Mouse (Mus musculus) left cerebral cortex, postnatal 25 days (tissue): ENCODE results near the gene Bbs9. TPM values are rescaled to one million over a fixed set of nuclear protein-coding genes. Genes with fewer than 3 reads are reported as not detected.

ENCODE experiments used
- DNase-seq, 2 experiments: peaks; one replicate each; pipeline ENCODE4 v3.0.0; 2022; ENCODE audit warnings: low spot score in 2 of 2, mixed read lengths in 1 of 2
- intact Hi-C: fragments of 180-260 bp; cut with DNase I; formaldehyde crosslinking; loops from one replicate; pipeline ENCODE4 v1.15.1; 2025
- total RNA-seq, 2 experiments: library from RNA; stranded (reverse); gene quantifications; 2 replicates each; pipeline ENCODE4 v1.2.3; 2021

The Bbs9 gene
- total RNA-seq, 2 experiments from 2014 or later, result 27.8 to 28.6 TPM

- DNase-seq, result peak in 1 of 2 experiments; percentile 47
- intact Hi-C loops, result no loop called here
These were observed 121.1 kb downstream of the Bbs9 start for GRCm38 (mm10) chr9:22596650-22597049.

DNA sequence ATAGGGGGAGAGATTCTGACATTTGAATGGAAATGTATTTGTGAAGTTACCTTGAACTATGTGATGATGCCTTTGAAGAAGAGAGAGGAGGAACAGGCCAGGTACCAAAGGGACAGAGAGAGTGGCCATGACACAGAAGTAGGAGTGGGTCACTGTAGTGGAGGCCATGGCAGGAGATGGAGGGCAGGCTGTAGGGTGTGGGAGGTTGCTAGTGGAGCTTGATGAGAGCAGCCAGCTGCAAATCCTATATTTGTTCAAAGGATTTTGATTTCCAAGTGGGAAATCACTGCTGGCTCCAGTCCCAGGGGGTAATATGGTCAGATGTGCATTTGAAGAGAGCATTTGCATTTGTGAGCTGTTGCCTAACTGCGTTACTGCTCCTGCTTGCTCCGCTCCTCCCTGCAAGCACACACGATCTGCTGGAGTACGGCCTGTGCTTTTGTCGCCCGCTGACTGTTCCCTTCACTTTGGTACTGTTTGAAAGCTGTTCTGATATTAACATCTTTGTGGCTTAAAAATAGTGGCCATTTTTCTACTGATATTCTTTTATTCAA, 137.8 kb downstream of the Bbs9 start:
- no peak for DNase-seq
- intact Hi-C loops, result no loop called here

DNA sequence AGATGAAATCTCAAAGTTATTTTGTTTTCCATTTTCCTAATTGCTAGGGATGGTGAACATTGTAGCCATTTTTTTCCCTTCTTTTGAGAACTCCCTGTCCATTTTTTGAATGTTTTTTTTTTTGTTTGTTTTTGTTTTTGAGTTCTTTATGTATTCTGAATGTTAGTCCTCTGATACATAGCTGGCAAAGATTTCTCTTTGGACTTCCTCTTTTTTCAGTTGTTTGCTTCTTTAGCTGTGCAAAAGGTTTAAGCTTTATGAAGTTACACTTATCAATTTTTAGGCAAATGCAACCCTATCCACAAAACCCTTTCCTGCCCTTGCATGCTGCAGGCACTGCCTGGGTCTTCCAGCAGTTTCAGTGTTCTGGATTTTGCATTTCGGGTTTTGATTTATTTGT, 143.7 kb downstream of the Bbs9 start:
- DNase-seq, result no peak
- intact Hi-C loops, result no loop called here

DNA sequence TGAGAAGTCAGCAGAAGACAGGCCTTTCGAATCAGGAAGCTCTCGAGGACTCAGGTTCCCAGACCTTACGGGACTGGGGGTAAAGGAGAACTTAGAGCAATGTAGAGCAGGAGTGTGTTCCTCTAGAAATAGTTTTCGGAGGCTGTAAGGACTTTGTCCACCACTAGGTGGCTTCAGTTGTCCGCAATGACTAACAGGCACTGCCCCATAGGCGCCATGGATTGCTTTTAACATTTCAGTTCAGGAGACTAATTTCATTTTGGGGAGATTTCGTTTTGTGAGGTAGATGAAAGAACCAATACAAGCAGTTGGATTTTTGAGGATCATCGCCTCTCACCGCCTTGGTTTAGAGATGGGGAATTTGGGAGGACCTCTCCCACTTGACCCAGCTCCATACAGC, 149.5 kb downstream of the Bbs9 start:
- peak; percentile 31 to 44 for DNase-seq
- intact Hi-C loops, result no loop called here

DNA sequence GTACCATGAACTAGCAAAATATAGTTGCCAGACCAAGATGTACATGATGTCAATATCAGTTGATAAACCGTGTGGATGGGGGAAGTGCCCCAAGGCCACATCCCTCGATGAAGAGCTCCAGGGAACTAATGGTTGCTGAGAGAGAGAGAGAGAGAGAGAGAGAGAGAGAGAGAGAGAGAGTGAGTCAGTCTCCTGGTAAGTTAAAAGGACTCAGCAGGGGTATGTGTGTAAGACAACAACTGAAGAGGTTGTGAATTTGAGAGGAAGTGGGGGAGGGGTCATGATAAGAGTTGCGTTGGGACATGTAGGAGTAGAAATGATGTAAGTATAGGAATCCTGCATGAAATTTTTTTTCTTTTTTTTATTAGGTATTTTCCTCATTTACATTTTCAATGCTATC, 150.5 kb downstream of the Bbs9 start:
- intact Hi-C loops, result no loop called here
- DNase-seq, result no peak

DNA sequence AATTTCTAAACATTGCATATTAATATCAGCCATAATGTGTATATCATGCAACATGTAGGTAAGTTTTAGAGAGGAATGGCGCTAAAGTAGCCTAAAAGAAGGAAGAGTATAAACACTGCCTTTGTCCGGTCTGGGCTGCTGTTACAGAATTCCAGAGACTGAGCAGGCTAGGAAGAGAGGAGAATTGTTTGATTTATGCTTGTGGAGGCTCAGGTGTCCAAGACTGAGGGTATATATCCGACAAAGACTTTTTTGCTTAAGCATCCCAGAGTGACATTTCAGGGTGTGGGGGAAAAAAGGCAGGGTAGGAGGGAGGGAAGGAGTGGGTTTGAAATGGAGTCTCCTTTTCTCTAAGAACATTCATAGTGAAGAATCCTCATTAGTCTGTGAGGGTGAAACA, 152.4 kb downstream of the Bbs9 start:
- intact Hi-C loops, result no loop called here
- DNase-seq, result no peak

DNA sequence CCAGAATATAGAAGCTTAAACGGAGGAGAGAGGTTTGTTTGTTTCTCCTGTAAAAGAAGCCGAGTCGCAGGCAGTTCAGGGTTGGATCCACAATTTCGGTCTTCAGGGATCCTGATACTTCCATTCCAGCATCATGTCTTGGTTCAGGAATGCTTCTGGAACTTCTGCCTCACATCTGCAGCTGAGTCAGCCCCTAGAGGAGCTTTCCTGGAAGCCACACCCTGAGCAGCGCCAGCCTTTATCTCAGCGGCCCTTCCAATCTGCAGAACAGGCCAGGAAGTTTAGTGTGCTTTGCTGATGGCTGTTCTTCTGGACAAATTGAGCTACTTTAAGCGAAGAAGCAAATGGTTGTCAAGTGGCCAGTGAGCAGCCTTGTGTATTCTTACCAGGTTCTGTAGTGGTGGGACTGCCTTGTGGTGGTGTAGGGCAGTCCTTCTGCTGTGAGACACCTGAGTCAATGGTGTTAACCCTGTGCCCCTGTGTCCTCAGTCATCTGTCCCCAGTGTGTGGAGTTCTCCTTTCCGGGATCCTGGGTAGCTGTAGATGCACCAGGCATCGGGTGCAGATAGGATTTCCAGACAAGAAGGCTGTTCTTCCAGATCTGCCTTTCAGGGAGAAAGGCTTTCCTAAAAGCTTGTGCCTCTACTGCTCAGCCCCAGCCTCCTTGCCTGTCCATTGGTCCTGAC, 157.4 kb downstream of the Bbs9 start:
- no peak for DNase-seq
- intact Hi-C loops, result no loop called here

- intact Hi-C loops, result no loop called here
- no peak for DNase-seq
These were observed 163.0 kb downstream of the Bbs9 start for GRCm38 (mm10) chr9:22638502-22638901.

GRCm38 (mm10) chr9:22640683-22641431, 165.3 kb downstream of the Bbs9 start:
- intact Hi-C loops, result no loop called here
- peak; percentile 6 to 14 for DNase-seq

GRCm38 (mm10) chr9:22645844-22646390, 170.4 kb downstream of the Bbs9 start:
- no peak for DNase-seq
- intact Hi-C loops, result no loop called here

DNA sequence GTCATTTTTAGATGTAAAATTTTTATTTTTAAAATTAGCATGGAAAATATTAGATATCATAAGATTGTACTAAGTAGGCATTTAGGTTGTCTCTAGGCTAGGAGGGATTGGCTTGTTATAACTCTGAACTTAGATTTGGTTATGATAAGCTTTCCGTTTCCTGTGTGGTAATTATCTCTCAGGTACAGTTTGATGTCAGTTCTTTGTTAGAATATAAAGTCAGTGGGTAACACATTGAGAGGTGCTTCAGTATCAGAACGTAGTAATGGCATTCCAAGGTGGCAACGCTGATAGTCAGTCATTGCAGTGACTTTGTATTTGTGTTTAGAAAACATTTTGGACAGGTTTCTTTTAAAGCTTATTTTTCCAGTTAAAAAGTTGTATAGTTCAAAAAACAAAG, 170.9 kb downstream of the Bbs9 start:
- no peak for DNase-seq
- intact Hi-C loops, result no loop called here

DNA sequence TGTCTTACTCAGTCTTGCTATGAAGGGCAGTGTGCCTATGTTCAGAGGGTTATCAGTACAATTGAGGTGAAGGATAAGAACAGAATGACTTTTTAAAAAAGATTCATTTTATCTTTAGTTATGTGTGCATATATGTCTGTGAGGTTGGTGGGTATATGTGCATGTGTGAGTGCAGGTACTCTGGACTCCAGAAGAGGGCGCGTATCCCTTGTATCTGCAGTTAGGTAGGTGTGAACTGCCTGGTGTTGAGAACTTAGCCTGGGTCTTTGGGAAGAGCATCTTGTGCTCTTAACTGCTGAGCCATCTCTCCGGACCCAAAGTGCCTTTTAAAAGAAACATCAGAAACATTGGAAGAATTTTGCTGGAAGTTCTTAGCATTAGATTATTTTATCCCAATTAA, 172.6 kb downstream of the Bbs9 start:
- intact Hi-C loops, result no loop called here
- DNase-seq, result no peak

DNA sequence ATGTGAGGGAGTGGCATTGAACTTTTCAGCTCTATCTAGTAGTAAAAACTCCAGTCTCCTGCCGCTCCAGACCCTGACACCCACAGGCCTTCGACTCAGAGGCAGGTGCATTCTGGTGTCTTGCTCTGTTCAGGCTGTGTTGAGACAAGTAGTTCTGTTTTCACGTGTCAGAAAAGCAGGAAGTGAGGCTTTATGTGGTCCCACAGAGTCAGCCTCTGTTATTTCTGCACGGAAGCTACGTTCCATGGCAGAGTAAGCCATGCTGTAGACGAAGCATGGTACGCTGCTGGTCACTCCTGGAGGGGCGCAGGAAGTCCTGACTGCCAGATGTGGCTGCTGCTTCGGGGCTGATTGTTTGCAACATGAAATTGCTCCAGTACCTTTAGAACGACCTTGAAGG, 174.1 kb downstream of the Bbs9 start:
- no peak for DNase-seq
- intact Hi-C loops, result no loop called here

DNA sequence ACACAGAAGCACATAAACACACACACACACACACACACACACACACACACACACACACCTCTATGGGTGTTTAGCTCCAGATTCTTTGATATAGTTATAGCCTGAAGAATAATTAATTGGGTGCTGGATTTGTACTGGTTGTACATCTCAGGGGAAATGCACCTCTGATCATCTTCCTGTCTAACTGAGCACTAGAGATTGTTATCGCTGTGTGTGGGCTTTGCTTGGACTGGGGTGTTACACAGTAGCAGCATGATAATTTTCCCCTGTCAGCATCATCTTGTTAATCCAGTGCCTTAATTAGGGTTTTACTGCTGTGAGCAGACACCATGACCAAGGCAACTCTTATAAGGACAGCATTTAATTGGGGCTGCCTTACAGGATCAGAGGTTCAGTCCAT, 175.3 kb downstream of the Bbs9 start:
- intact Hi-C loops, result no loop called here
- no peak for DNase-seq

DNA sequence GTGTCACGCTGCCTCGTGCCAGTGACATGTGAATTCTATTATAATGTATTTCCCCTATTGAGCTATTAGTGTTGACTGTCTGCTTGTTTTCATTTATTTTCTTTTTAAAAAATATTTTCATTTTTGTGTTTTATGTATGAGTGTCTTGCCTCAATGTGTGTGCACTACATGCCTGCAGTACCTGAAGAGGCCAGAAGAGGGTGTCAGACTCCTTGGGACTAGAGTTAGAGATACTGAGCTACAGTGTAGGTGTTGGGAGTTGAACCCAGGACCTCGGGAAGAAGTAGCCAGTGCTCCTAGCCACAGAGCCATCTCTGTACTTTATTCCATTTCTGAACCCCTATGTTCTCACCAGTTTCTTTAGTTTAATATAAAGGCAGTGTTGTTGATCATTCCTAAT, 176.1 kb downstream of the Bbs9 start:
- no peak for DNase-seq
- intact Hi-C loops, result no loop called here

- intact Hi-C loops, result no loop called here
- peak in 1 of 2 experiments; percentile 7 for DNase-seq
These were observed 179.3 kb downstream of the Bbs9 start for GRCm38 (mm10) chr9:22654726-22655393.

GRCm38 (mm10) chr9:22657216-22657615, 181.7 kb downstream of the Bbs9 start:
- intact Hi-C loops, result no loop called here
- DNase-seq, result no peak

DNA sequence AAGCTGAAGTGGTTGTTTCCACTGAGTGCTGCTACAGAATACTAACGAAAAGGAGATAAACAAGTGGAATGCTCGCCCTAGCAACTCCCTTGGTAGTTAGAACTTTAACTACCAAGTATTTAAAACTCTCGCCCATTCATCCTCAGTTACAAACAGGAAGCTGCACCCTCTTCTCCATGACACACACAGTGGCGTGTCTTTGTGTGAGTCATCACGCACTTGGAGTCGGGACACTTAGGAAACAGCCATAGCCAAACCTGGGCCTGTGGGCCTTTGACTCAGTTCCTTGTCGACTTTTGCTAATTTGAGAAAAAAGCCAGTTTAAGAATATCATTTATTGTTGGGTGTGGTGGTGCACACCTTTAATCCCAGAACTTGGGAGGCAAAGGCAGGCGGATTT, 189.6 kb downstream of the Bbs9 start:
- no peak for DNase-seq
- intact Hi-C loops, result no loop called here

GRCm38 (mm10) chr9:22672937-22673336, 197.4 kb downstream of the Bbs9 start:
- intact Hi-C loops, result no loop called here
- DNase-seq, result no peak

DNA sequence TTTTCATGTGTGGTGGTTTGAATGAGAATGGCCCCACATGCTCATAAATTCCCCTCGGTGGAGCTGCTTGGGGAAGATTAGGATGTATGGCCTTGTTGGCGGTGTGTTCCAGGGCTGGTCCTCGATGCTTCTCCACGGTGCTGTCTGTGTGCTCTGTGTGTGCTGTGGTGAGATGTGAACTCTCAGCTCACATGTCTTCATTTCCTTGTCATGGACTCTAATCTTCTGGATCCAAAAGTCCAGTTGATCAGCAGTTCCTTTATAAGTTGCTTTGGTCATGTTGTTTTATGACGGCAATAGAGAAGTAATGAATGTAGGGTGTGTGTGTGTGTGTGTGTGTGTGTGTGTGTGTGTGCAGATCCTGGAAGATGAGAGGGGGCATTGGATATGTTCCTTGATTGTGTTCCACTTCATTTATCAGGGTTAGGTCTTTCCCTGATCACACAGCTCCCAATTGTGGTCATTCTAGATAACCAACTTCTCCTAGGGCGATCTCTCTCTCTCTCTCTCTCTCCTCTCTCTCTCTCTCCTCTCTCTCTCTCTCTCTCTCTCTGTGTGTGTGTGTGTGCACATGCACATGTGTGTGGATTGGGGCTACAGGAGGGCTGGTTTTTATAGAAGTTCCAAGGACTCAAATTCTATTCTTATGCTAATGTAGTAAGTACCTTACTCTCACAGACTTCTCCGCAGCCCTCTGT, 201.8 kb downstream of the Bbs9 start:
- DNase-seq, result no peak
- intact Hi-C loops, result no loop called here
